Mouse (Mus musculus) ES-Bruce4 (cell line): ENCODE measurements around the gene Vwa7. TPM values are rescaled to one million over a fixed set of nuclear protein-coding genes. Genes with fewer than 3 reads are reported as not detected.

ENCODE experiments used
- H3K27ac ChIP-seq: 2 replicates; pipeline ENCODE4 v1.5.1; 2012; ENCODE audit warnings: low read length, inconsistent platforms; ENCODE audit not compliant: insufficient read depth
- H3K27me3 ChIP-seq: 2 replicates; pipeline ENCODE4 v1.6.1; 2012; ENCODE audit warnings: mild to moderate bottlenecking, low read length, inconsistent platforms; ENCODE audit not compliant: control insufficient read depth, poor library complexity, insufficient read depth, severe bottlenecking
- H3K36me3 ChIP-seq: 2 replicates; pipeline ENCODE4 v1.6.1; 2012; ENCODE audit warnings: inconsistent platforms, mild to moderate bottlenecking, low read length, moderate library complexity; ENCODE audit not compliant: control insufficient read depth, poor library complexity, insufficient read depth, severe bottlenecking
- H3K4me1 ChIP-seq: one replicate; pipeline ENCODE4 v1.8.1; 2011; ENCODE audit warnings: low read length; ENCODE audit not compliant: control insufficient read depth, insufficient read depth
- H3K4me3 ChIP-seq: 2 replicates; pipeline ENCODE4 v1.5.1; 2011; ENCODE audit warnings: low read depth, mild to moderate bottlenecking, low read length
- H3K9ac ChIP-seq: 2 replicates; pipeline ENCODE4 v1.6.1; 2012; ENCODE audit warnings: low read depth, mild to moderate bottlenecking, inconsistent platforms; ENCODE audit not compliant: poor library complexity, severe bottlenecking
- H3K9me3 ChIP-seq: replicated peaks from 2 replicates; pipeline ENCODE4 v1.6.1; 2012; ENCODE audit warnings: mild to moderate bottlenecking, low read length, inconsistent platforms; ENCODE audit not compliant: control insufficient read depth, poor library complexity, insufficient read depth, severe bottlenecking
- CTCF ChIP-seq: IDR thresholded peaks from one replicate; pipeline ENCODE4 v1.8.1; 2011; ENCODE audit warnings: low read depth, low read length
- EP300 ChIP-seq: IDR thresholded peaks from 2 replicates; pipeline ENCODE4 v1.6.1; 2011; ENCODE audit warnings: low read depth, low read length; ENCODE audit not compliant: insufficient read depth
- POLR2A ChIP-seq: IDR thresholded peaks from one replicate; pipeline ENCODE4 v1.8.1; 2011; ENCODE audit warnings: low read length; ENCODE audit not compliant: insufficient read depth
- polyA plus RNA-seq: library from polyadenylated mRNA; stranded (reverse); fragments of >200 nt; gene quantifications from 2 replicates; pipeline ENCODE4 v1.2.4, GENCODE M21; 2011; ENCODE audit warnings: low read depth; ENCODE audit not compliant: missing spikeins, insufficient read depth, insufficient read length

Vwa7 gene
- polyA plus RNA-seq, 1 experiment = 0.30 TPM

DNA sequence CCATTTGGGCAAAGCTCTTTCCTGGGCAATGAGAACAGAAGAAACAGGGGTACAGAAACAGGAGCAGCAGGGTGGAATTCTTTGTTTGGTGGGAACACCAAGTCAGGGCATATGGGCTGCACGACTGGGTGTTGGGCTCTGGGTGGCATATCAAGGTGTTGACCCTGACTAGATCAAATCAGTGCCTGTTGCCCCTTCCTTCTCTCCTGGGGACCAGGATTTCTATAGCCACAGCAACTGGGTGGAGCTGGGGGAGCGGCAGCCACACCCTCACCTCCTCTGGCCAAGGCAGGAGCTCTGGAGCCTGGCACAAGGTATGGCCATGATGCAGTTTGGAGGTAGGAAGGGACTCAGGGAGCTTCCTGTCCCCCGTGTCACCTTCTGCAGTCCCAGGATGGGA is 1.8 kb downstream of the Vwa7 start:
- TF ChIP-seq EP300 = no peak
- no peak for TF ChIP-seq POLR2A
- no peak for TF ChIP-seq CTCF
- peaks cover 3% of the 10 kb centered on the region for H3K4me1 ChIP-seq
- H3K9ac ChIP-seq = no peak overlapping the region
- peaks cover 21% of the 10 kb centered on the region for H3K36me3 ChIP-seq
- no peaks in the 10 kb centered on the region for H3K27me3 ChIP-seq
- H3K27ac ChIP-seq = no peak overlapping the region
- H3K9me3 ChIP-seq = no peaks in the 10 kb centered on the region
- no peak overlapping the region for H3K4me3 ChIP-seq

DNA sequence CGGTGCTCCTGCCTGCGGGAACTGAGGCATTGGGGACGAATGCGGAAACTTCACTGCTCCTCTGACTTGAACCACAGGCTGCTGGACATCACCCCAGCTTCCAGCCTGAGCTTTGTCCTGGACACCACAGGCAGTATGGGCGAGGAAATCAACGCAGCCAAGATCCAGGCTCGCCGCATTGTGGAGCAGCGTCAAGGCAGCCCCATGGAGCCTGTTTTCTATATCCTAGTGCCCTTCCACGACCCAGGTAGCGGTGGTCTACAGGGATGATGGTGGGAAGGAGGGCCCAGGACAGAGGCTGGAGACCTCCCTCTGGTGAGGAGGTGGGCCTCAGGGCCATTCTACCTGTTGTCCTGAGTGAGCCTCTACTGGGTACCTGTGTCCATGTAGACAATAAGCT is 3.5 kb downstream of the Vwa7 start:
- Histone ChIP-seq H3K9ac (no peak overlapping the region), H3K36me3 (peaks cover 10% of the 10 kb centered on the region), H3K4me3 (no peak overlapping the region), H3K27me3 (no peaks in the 10 kb centered on the region), H3K27ac (no peak overlapping the region), H3K4me1 (peaks cover 3% of the 10 kb centered on the region), H3K9me3 (no peaks in the 10 kb centered on the region)
- TF ChIP-seq EP300 (no peak), CTCF (no peak), POLR2A (no peak)

DNA sequence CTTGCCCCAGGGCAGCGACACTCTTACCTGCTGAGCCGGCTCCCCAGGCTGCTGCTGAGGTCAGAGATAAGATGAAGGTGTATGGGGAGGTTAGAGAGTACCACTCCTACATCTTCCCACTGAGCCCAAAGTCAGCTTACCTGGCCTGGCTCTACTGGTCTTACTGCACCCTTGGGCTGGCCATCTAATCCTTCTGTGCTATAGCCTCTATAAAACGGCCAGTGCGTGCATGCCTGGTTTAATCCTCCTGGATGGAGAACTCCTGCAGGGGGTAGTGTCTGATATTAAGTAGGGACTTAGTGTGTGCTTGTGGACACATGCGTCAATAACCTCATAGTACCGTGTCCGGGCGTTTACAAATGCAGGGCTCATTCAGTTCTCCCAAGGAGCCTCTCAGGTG is 4.2 kb downstream of the Vwa7 start:
- no peak overlapping the region for H3K9ac ChIP-seq
- no peak for TF ChIP-seq POLR2A
- no peak for TF ChIP-seq CTCF
- TF ChIP-seq EP300 = no peak
- no peak overlapping the region for H3K4me3 ChIP-seq
- H3K36me3 ChIP-seq = peaks cover 4% of the 10 kb centered on the region; the same call in 1 of the 2 replicates
- H3K27ac ChIP-seq = no peak overlapping the region
- no peaks in the 10 kb centered on the region for H3K27me3 ChIP-seq
- H3K4me1 ChIP-seq = peaks cover 3% of the 10 kb centered on the region
- H3K9me3 ChIP-seq = no peaks in the 10 kb centered on the region

DNA sequence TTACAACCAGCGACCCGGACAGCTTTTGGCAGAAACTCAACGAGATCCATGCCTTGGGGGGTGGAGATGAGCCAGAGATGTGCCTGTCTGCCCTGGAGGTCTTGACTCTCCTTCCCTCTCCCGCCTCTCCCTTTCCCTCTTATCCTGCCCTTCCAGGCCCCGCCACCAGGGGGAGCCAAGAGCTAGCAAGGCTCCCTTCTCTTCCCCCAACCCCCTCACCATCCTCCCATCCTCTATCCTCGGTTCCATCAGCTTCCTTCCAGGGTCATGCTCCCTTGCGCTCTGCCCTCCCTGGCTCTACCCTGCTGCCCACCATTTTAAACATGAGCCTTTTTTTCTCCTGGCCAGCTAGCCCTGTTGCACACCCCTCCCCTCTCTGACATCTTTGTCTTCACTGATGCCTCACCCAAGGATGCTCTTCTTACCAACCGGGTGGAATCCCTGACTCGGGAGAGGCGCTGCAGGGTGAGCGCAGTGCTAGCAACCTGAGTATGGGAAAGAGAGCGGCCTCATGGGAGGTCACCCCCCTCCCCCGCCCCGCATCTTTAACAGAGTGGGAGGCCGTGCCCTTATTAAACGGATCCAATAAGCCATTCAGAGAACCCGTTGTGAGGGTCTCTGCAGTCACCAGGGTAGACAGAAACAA is 4.9 kb downstream of the Vwa7 start:
- Histone ChIP-seq H3K4me3 (peak overlapping the region; percentile 18; the same call in 1 of the 2 replicates), H3K9ac (no peak overlapping the region), H3K36me3 (no peaks in the 10 kb centered on the region), H3K9me3 (no peaks in the 10 kb centered on the region), H3K4me1 (peaks cover 5% of the 10 kb centered on the region), H3K27ac (no peak overlapping the region), H3K27me3 (no peaks in the 10 kb centered on the region)
- TF ChIP-seq CTCF = peak; percentile 99
- TF ChIP-seq POLR2A = no peak
- TF ChIP-seq EP300 = peak; percentile 17; the same call in 1 of the 2 replicates

DNA sequence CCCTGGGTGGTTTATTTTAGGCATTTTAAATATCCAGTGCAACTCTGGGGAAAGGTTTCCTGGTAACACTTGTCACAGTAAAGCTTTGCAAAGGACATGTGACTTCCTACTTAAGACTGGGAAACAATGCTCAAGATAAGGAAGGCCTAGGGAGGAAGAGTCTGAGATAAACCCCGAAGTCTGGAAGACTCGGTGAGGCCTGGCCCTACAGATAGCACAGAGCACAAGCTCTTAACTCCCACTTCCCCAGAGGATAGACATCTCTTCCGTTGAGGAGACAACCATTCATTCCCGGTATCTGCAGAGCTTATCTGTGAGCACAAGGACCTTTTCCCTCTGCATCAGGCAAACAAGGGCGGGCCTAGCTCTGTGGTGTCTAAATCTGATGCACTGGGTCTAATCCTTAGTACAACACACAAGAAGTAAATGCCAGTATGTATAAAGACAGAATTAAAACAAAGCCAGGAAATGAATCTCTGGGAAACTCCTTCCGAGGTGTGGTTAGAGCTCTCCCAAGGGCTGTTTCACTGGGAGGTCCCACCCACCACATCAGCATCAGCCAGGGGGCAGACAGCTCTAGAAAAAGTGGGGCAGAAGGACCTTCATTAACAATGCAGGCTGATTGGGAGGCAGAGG is 5.6 kb downstream of the Vwa7 start:
- Histone ChIP-seq H3K36me3 (no peaks in the 10 kb centered on the region), H3K9ac (no peak overlapping the region), H3K27ac (no peak overlapping the region), H3K4me3 (no peak overlapping the region), H3K9me3 (no peaks in the 10 kb centered on the region), H3K27me3 (no peaks in the 10 kb centered on the region), H3K4me1 (peaks cover 5% of the 10 kb centered on the region)
- no peak for TF ChIP-seq EP300
- TF ChIP-seq POLR2A = no peak
- no peak for TF ChIP-seq CTCF

DNA sequence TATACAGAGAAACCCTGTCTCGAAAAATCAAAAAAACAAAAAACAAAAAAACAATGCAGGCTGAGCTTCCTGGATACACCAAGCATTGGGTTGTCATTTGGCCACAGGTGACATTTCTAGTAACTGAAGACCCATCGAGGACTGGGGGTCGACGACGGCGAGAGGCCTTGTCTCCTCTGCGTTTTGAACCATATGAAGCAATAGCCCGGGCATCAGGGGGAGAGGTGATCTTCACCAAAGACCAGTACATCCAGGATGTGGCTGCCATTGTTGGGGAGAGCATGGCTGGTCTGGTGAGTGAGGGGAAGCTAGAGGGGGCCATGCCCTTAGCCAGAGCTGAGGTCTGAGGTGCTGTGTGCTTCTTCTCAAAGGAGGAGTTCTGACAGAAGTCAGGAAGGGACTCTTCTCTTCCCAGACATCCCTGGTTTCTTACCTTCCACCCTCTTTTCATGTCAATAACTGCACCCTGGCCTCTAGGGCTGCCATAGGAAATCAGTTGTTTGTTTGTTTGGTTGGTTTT is 6.2 kb downstream of the Vwa7 start:
- no peaks in the 10 kb centered on the region for H3K36me3 ChIP-seq
- H3K4me3 ChIP-seq = no peak overlapping the region
- H3K9ac ChIP-seq = no peak overlapping the region
- TF ChIP-seq POLR2A (no peak), CTCF (no peak), EP300 (no peak)
- H3K9me3 ChIP-seq = no peaks in the 10 kb centered on the region
- H3K4me1 ChIP-seq = peaks cover 5% of the 10 kb centered on the region
- H3K27ac ChIP-seq = no peak overlapping the region
- H3K27me3 ChIP-seq = no peaks in the 10 kb centered on the region
